Mouse (Mus musculus) forebrain, postnatal 0 days (tissue): ENCODE data around the gene Olfr322. TPM values are rescaled to one million over a fixed set of nuclear protein-coding genes. Genes with fewer than 3 reads are reported as not detected.
"Not testable (repeated sequence)": the region's sequence is repeated elsewhere in the genome, so short reads cannot be mapped to it uniquely, and the experiment has no call there.

ENCODE experiments used
- ATAC-seq: fragments of 200-750 bp; cut with Nextera tagmentation; 2 replicates; pipeline ENCODE4 v1.8.0; 2017; ENCODE audit warnings: mild to moderate bottlenecking, moderate library complexity
- DNase-seq: peaks from one replicate; pipeline ENCODE4 v3.0.0-alpha.2; 2015
- H3K27ac ChIP-seq: fragments of 300-500 bp; sonication (generic); 2 replicates; pipeline ENCODE4 v1.5.1; 2014; ENCODE audit warnings: low read depth, mild to moderate bottlenecking, antibody characterized with exemption, low read length, moderate library complexity, mixed read lengths
- H3K27me3 ChIP-seq: fragments of 300-500 bp; sonication (generic); 2 replicates; pipeline ENCODE4 v1.6.1; 2014; ENCODE audit warnings: mild to moderate bottlenecking, low read length, mixed read lengths; ENCODE audit not compliant: insufficient read depth
- H3K36me3 ChIP-seq: fragments of 300-500 bp; sonication (generic); 2 replicates; pipeline ENCODE4 v1.6.1; 2014; ENCODE audit warnings: mild to moderate bottlenecking, moderate library complexity; ENCODE audit not compliant: insufficient read depth
- H3K4me1 ChIP-seq: fragments of 300-500 bp; sonication (generic); 2 replicates; pipeline ENCODE4 v1.6.1; 2014; ENCODE audit warnings: antibody characterized with exemption; ENCODE audit not compliant: insufficient read depth
- H3K4me2 ChIP-seq: fragments of 300-500 bp; sonication (generic); 2 replicates; pipeline ENCODE4 v1.6.1; 2014; ENCODE audit warnings: low read depth, mild to moderate bottlenecking, moderate library complexity
- H3K4me3 ChIP-seq: fragments of 300-500 bp; sonication (generic); 2 replicates; pipeline ENCODE4 v1.5.1; 2014; ENCODE audit warnings: low read depth, low read length, mixed read lengths
- H3K9ac ChIP-seq: fragments of 300-500 bp; sonication (generic); 2 replicates; pipeline ENCODE4 v1.6.1; 2014; ENCODE audit warnings: mild to moderate bottlenecking
- H3K9me3 ChIP-seq: fragments of 300-500 bp; sonication (generic); 2 replicates; pipeline ENCODE4 v1.6.1; 2016; ENCODE audit warnings: low read length
- CTCF ChIP-seq: sonication (generic); IDR thresholded peaks from 2 replicates; pipeline ENCODE4 v1.5.1; 2016; ENCODE audit warnings: antibody characterized with exemption, control low read depth, low read depth
- WGBS: fragments of 180-500 bp; shearing (Covaris S2); extraction: QIAGEN DNeasy Blood & Tissue Kit; methylation state at CpG from one replicate; pipeline ENCODE4 v1.1.7; 2014; 5-methylcytosine and 5-hydroxymethylcytosine counted together
- polyA plus RNA-seq: library from polyadenylated mRNA; unstranded; fragments of >200 nt; fragmentation: Nextera tagmentation; extraction: Ambion mirVana; gene quantifications from 2 replicates; pipeline ENCODE4 v1.2.1, GENCODE M21; 2015
- total RNA-seq: library from RNA; depleted of rRNA; stranded (reverse); fragments of >200 nt; gene quantifications from 2 replicates; pipeline ENCODE4 v1.2.3, GENCODE M21; 2014; rRNA removed

Olfr322 gene
- total and polyA plus RNA-seq, 2 experiments from 2014 or later = not detected

- Histone ChIP-seq H3K9me3 (no peaks in the 10 kb centered on the region), H3K9ac (no peak overlapping the region), H3K4me3 (no peak overlapping the region), H3K36me3 (no peaks in the 10 kb centered on the region), H3K4me2 (no peak overlapping the region), H3K4me1 (no peaks in the 10 kb centered on the region), H3K27me3 (no peaks in the 10 kb centered on the region), H3K27ac (no peak overlapping the region)
- WGBS = 78% methylated on average over 11 of the region's 11 CpGs
- no peak for TF ChIP-seq CTCF
- DNase-seq (no peak), ATAC-seq (no peak)
Measured at GRCm38 (mm10) chr11:58709086-58709485, 50.5 kb downstream of the Olfr322 start.

DNA sequence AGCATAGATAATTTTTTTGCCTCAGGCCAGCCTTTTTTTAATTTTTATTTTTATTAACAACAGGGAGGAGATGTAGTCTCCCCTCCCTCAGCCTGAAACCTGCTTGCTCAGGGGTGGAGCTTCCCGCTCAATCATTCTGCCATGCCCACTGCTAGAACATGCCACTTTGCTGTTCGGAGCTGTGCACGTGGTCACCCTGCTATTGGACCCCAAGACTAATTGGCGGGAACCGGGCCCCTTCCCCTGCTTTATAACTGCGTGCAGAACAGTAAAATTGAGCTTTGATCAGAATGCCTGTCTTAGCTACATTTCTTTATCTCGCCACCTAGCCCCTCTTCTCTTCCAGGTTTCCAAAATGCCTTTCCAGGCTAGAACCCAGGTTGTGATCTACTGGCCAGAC is 59.1 kb downstream of the Olfr322 start:
- not testable (repeated sequence) for H3K4me1 ChIP-seq, ATAC-seq, H3K9ac ChIP-seq, DNase-seq, H3K36me3 ChIP-seq, H3K4me3 ChIP-seq, H3K4me2 ChIP-seq, H3K27me3 ChIP-seq, H3K9me3 ChIP-seq, H3K27ac ChIP-seq
- WGBS = 92% methylated on average over 6 of the region's 7 CpGs

Other genes with a start within 250 kb of the Olfr322 start
- not detected in 2 replicates for gene 1810065E05Rik, start 237.7 kb upstream of the Olfr322 start, total RNA-seq
- not detected in 2 replicates for gene 1810065E05Rik, start 237.7 kb upstream of the Olfr322 start, polyA plus RNA-seq
- gene Gm12253, start 226.2 kb upstream of the Olfr322 start, total RNA-seq = not detected in 2 replicates
- not detected in 2 replicates for gene Gm12253, start 226.2 kb upstream of the Olfr322 start, polyA plus RNA-seq
- gene Lypd9, start 205.9 kb upstream of the Olfr322 start, total RNA-seq = not detected in 2 replicates
- gene Lypd9, start 205.9 kb upstream of the Olfr322 start, polyA plus RNA-seq = not detected in 2 replicates
- gene Olfr30, start 196.5 kb upstream of the Olfr322 start, total RNA-seq = not detected in 2 replicates
- not detected in 2 replicates for gene Olfr30, start 196.5 kb upstream of the Olfr322 start, polyA plus RNA-seq
- gene Olfr332, start 166.2 kb upstream of the Olfr322 start, total RNA-seq = not detected in 2 replicates
- gene Olfr332, start 166.2 kb upstream of the Olfr322 start, polyA plus RNA-seq = 0.29 TPM in 1 of 2 replicates, not detected in the other
- gene Olfr331, start 156.2 kb upstream of the Olfr322 start, total RNA-seq = not detected in 2 replicates
- not detected in 2 replicates for gene Olfr331, start 156.2 kb upstream of the Olfr322 start, polyA plus RNA-seq
- 0.24 TPM in 1 of 2 replicates, not detected in the other for gene Olfr330, start 123.9 kb upstream of the Olfr322 start, total RNA-seq
- gene Olfr330, start 123.9 kb upstream of the Olfr322 start, polyA plus RNA-seq = not detected in 2 replicates
- gene Olfr329-ps, start 112.4 kb upstream of the Olfr322 start, total RNA-seq = not detected in 2 replicates
- gene Olfr329-ps, start 112.4 kb upstream of the Olfr322 start, polyA plus RNA-seq = not detected in 2 replicates
- not detected in 2 replicates for gene Olfr328, start 103.1 kb upstream of the Olfr322 start, total RNA-seq
- not detected in 2 replicates for gene Olfr328, start 103.1 kb upstream of the Olfr322 start, polyA plus RNA-seq
- gene Olfr224, start 88.2 kb upstream of the Olfr322 start, total RNA-seq = not detected in 2 replicates
- 0.10 TPM in 1 of 2 replicates, not detected in the other for gene Olfr224, start 88.2 kb upstream of the Olfr322 start, polyA plus RNA-seq
- gene Olfr325, start 81.1 kb upstream of the Olfr322 start, total RNA-seq = not detected in 2 replicates
- not detected in 2 replicates for gene Olfr325, start 81.1 kb upstream of the Olfr322 start, polyA plus RNA-seq
- not detected in 2 replicates for gene Olfr324, start 63.7 kb upstream of the Olfr322 start, total RNA-seq
- gene Olfr324, start 63.7 kb upstream of the Olfr322 start, polyA plus RNA-seq = 0.13 TPM in 1 of 2 replicates, not detected in the other
- gene 2210407C18Rik, start 42.7 kb upstream of the Olfr322 start, total RNA-seq = not detected in 2 replicates
- not detected in 2 replicates for gene 2210407C18Rik, start 42.7 kb upstream of the Olfr322 start, polyA plus RNA-seq
- gene Olfr323, start 28.3 kb upstream of the Olfr322 start, total RNA-seq = not detected in 2 replicates
- not detected in 2 replicates for gene Olfr323, start 28.3 kb upstream of the Olfr322 start, polyA plus RNA-seq
- gene Trim58, start 18.3 kb upstream of the Olfr322 start, total RNA-seq = 0.15 TPM in 1 of 2 replicates, not detected in the other
- 0.06 and 0.19 TPM in 2 replicates for gene Trim58, start 18.3 kb upstream of the Olfr322 start, polyA plus RNA-seq
- not detected in 2 replicates for gene Olfr320, start 22.3 kb downstream of the Olfr322 start, total RNA-seq
- gene Olfr320, start 22.3 kb downstream of the Olfr322 start, polyA plus RNA-seq = not detected in 2 replicates
- gene Olfr319, start 40.4 kb downstream of the Olfr322 start, total RNA-seq = not detected in 2 replicates
- gene Olfr319, start 40.4 kb downstream of the Olfr322 start, polyA plus RNA-seq = not detected in 2 replicates
- not detected in 2 replicates for gene Olfr318, start 65.2 kb downstream of the Olfr322 start, total RNA-seq
- not detected in 2 replicates for gene Olfr318, start 65.2 kb downstream of the Olfr322 start, polyA plus RNA-seq
- 0.15 and 0.81 TPM in 2 replicates for gene Olfr317, start 80.4 kb downstream of the Olfr322 start, total RNA-seq
- gene Olfr317, start 80.4 kb downstream of the Olfr322 start, polyA plus RNA-seq = 0.12 and 0.13 TPM in 2 replicates
- gene Olfr316, start 94.0 kb downstream of the Olfr322 start, total RNA-seq = not detected in 2 replicates
- 0.16 TPM in 1 of 2 replicates, not detected in the other for gene Olfr316, start 94.0 kb downstream of the Olfr322 start, polyA plus RNA-seq
- gene Olfr315, start 114.4 kb downstream of the Olfr322 start, total RNA-seq = 0.29 TPM in 1 of 2 replicates, not detected in the other
- gene Olfr315, start 114.4 kb downstream of the Olfr322 start, polyA plus RNA-seq = not detected in 2 replicates
- gene Olfr314, start 124.2 kb downstream of the Olfr322 start, total RNA-seq = not detected in 2 replicates
- not detected in 2 replicates for gene Olfr314, start 124.2 kb downstream of the Olfr322 start, polyA plus RNA-seq
- gene Fam183b, start 143.2 kb downstream of the Olfr322 start, total RNA-seq = 8.0 and 8.6 TPM in 2 replicates
- gene Fam183b, start 143.2 kb downstream of the Olfr322 start, polyA plus RNA-seq = 8.6 and 12.0 TPM in 2 replicates
- not detected in 2 replicates for gene Olfr313, start 156.2 kb downstream of the Olfr322 start, total RNA-seq
- gene Olfr313, start 156.2 kb downstream of the Olfr322 start, polyA plus RNA-seq = not detected in 2 replicates
- gene Olfr312, start 170.5 kb downstream of the Olfr322 start, total RNA-seq = not detected in 2 replicates
- gene Olfr312, start 170.5 kb downstream of the Olfr322 start, polyA plus RNA-seq = not detected in 2 replicates
- not detected in 2 replicates for gene Olfr311, start 180.5 kb downstream of the Olfr322 start, total RNA-seq
- not detected in 2 replicates for gene Olfr311, start 180.5 kb downstream of the Olfr322 start, polyA plus RNA-seq
- gene Gm12258, start 188.4 kb downstream of the Olfr322 start, total RNA-seq = 22.6 and 22.8 TPM in 2 replicates
- 6.2 and 10.2 TPM in 2 replicates for gene Gm12258, start 188.4 kb downstream of the Olfr322 start, polyA plus RNA-seq
- 8.5 and 8.8 TPM in 2 replicates for gene 2810021J22Rik, start 208.4 kb downstream of the Olfr322 start, total RNA-seq
- 5.3 and 8.2 TPM in 2 replicates for gene 2810021J22Rik, start 208.4 kb downstream of the Olfr322 start, polyA plus RNA-seq
- gene Zfp39, start 245.4 kb downstream of the Olfr322 start, total RNA-seq = 13.0 and 13.2 TPM in 2 replicates
- gene Zfp39, start 245.4 kb downstream of the Olfr322 start, polyA plus RNA-seq = 4.4 and 7.0 TPM in 2 replicates